Comparison of ENCODE assay signal across 20 mouse cellular contexts in genomic region chr19:36178828-36179251, GRCm38 (mm10). TPM values are rescaled to one million over a fixed set of nuclear protein-coding genes. Genes with fewer than 3 reads are reported as not detected.
A peak's percentile ranks its signal among the peaks of the same experiment; 100 is the strongest.
DNase-seq lines count a peak whose midpoint lies in the region; ATAC-seq and TF ChIP-seq lines count a peak whose summit lies in the region.
"Had no signal": no experiment of that assay in that cellular context is flagged by ENCODE, and none has a peak within 500 bp of the region (broad histone marks: within the 10 kb centered on the region; RNA-seq: fewer than 3 reads in every experiment).

No protein-coding gene starts in this region.

- H3K27me3 ChIP-seq in heart, adult 2 months (ENCODE audit: control insufficient read depth, insufficient read depth, low read length): no peaks in the 10 kb centered on the region
- no peaks in the 10 kb centered on the region for H3K27me3 ChIP-seq in heart, embryonic 12.5 days (replicated peaks)
- no peaks in the 10 kb centered on the region for H3K27me3 ChIP-seq in lung, embryonic 16.5 days (ENCODE audit: control insufficient read depth, insufficient read depth, low read depth, low read length)
- H3K27me3 ChIP-seq in cerebellum, adult 2 months (ENCODE audit: control insufficient read depth, insufficient read depth, low read length): no peaks in the 10 kb centered on the region
- H3K27me3 ChIP-seq: hindbrain, embryonic 15.5 days; liver, embryonic 12.5 days had no signal

- no peak for TF ChIP-seq POLR2A in heart, adult 2 months (IDR thresholded peaks at IDR 0.05; ENCODE audit: insufficient read depth, low read depth, low read length)
- no peak for TF ChIP-seq POLR2A in lung, adult 2 months (IDR thresholded peaks at IDR 0.05; ENCODE audit: borderline replicate concordance, extremely low read depth, low read depth, low read length)
- TF ChIP-seq POLR2A in cerebellum, adult 2 months (IDR thresholded peaks at IDR 0.05; ENCODE audit: borderline replicate concordance, insufficient read depth, low read length): no peak

- H3K79me2 ChIP-seq in heart, adult 2 months (replicated peaks; ENCODE audit: control insufficient read depth, insufficient read depth, low read length): no peaks in the 10 kb centered on the region

- no peak overlapping the region for H3K4me3 ChIP-seq in heart, adult 2 months
- H3K4me3 ChIP-seq in heart, embryonic 12.5 days: no peak overlapping the region
- H3K4me3 ChIP-seq in lung, embryonic 16.5 days (ENCODE audit: low read length): no peak overlapping the region
- H3K4me3 ChIP-seq in lung, adult 2 months (replicated peaks; ENCODE audit: extremely low read depth, low read depth, low read length): no peak overlapping the region
- H3K4me3 ChIP-seq in cerebellum, adult 2 months (replicated peaks; ENCODE audit: insufficient read depth, low read depth, low read length): no peak overlapping the region
- H3K4me3 ChIP-seq: hindbrain, embryonic 15.5 days; layer of hippocampus, adult 2 months; liver, embryonic 12.5 days had no signal

- H3K36me3 ChIP-seq in heart, adult 2 months (ENCODE audit: control insufficient read depth, insufficient read depth, low read length): no peaks in the 10 kb centered on the region
- H3K36me3 ChIP-seq in heart, embryonic 12.5 days: no peaks in the 10 kb centered on the region
- H3K36me3 ChIP-seq in lung, embryonic 16.5 days (ENCODE audit: control insufficient read depth, insufficient read depth, low read length): no peaks in the 10 kb centered on the region
- H3K36me3 ChIP-seq: G1E; hindbrain, embryonic 15.5 days; liver, embryonic 12.5 days had no signal

- peak; percentile 34 for TF ChIP-seq CTCF in heart, adult 2 months (IDR thresholded peaks at IDR 0.05)
- TF ChIP-seq CTCF in lung, adult 2 months (IDR thresholded peaks at IDR 0.05; ENCODE audit: insufficient read depth, low read length): no peak
- no peak for TF ChIP-seq CTCF in cerebellum, adult 2 months (IDR thresholded peaks at IDR 0.05; ENCODE audit: borderline replicate concordance, insufficient read depth, low read depth, low read length)

- intact Hi-C loops in heart, adult 2 months (cut with DNase I): no loop called here

- TF ChIP-seq EP300 in heart, adult 2 months (IDR thresholded peaks at IDR 0.05; ENCODE audit: insufficient read depth, low read depth, low read length): no peak

- H3K4me2 ChIP-seq in heart, embryonic 12.5 days: no peak overlapping the region
- H3K4me2 ChIP-seq in lung, embryonic 16.5 days (ENCODE audit: low read depth, low read length): no peak overlapping the region
- H3K4me2 ChIP-seq: hindbrain, embryonic 15.5 days; liver, embryonic 12.5 days had no signal

- WGBS in heart, adult 2 months: 35% methylated on average over 6 of the region's 6 CpGs
- 27% methylated on average over 6 of the region's 6 CpGs for WGBS in heart, embryonic 12.5 days
- WGBS in lung, embryonic 16.5 days: 37% methylated on average over 6 of the region's 6 CpGs
- WGBS in lung, adult 2 months: 52% methylated on average over 6 of the region's 6 CpGs
- 51% methylated on average over 6 of the region's 6 CpGs for WGBS in cerebellum, adult 2 months

- no peak overlapping the region for H3K27ac ChIP-seq in heart, adult 2 months
- no peak overlapping the region for H3K27ac ChIP-seq in heart, embryonic 12.5 days (ENCODE audit: poor library complexity, severe bottlenecking)
- no peak overlapping the region for H3K27ac ChIP-seq in lung, embryonic 16.5 days (ENCODE audit: low read length)
- no peak overlapping the region for H3K27ac ChIP-seq in cerebellum, adult 2 months (ENCODE audit: insufficient read depth, low read length)
- H3K27ac ChIP-seq: hindbrain, embryonic 15.5 days; layer of hippocampus, adult 2 months; liver, embryonic 12.5 days had no signal

- peak in 1 of 2 experiments; percentile 20 for DNase-seq in heart, adult 2 months
- DNase-seq in lung, adult 2 months: no peak
- peak; percentile 53 for DNase-seq in forelimb bud, embryonic 11.5 days (ENCODE audit: low read depth, low spot score)
- DNase-seq in skeletal muscle tissue, adult 2 months (ENCODE audit: low read depth, low spot score): peak; percentile 13
- no peak for DNase-seq in B cell, adult 2 months
- DNase-seq in cerebellum, adult 2 months: no peak
- DNase-seq: gastrocnemius, postnatal 36 days; kidney, adult 2 months; retina, postnatal 1 day; spleen, adult 18-20 months had no signal

- ATAC-seq in heart, embryonic 12.5 days (ENCODE audit: insufficient number of reproducible peaks, low FRiP score): no peak
- ATAC-seq in lung, embryonic 16.5 days (ENCODE audit: low read depth): peak; percentile 64
- ATAC-seq: liver, embryonic 12.5 days had no signal

- H3K9ac ChIP-seq in heart, adult 2 months (ENCODE audit: low read depth, low read length): no peak overlapping the region
- no peak overlapping the region for H3K9ac ChIP-seq in heart, embryonic 12.5 days
- H3K9ac ChIP-seq in lung, embryonic 16.5 days (ENCODE audit: low read length): no peak overlapping the region
- H3K9ac ChIP-seq: hindbrain, embryonic 15.5 days; liver, embryonic 12.5 days had no signal

- no peaks in the 10 kb centered on the region; the same call in 1 of the 2 replicates for H3K4me1 ChIP-seq in heart, adult 2 months (ENCODE audit: control insufficient read depth, insufficient read depth, low read length)
- peaks cover 12% of the 10 kb centered on the region for H3K4me1 ChIP-seq in heart, embryonic 12.5 days (replicated peaks)
- peaks cover 15% of the 10 kb centered on the region for H3K4me1 ChIP-seq in lung, embryonic 16.5 days (replicated peaks; ENCODE audit: control insufficient read depth, insufficient read depth, low read length)
- H3K4me1 ChIP-seq in lung, adult 2 months (ENCODE audit: control insufficient read depth, insufficient read depth, low read length): no peaks in the 10 kb centered on the region
- H3K4me1 ChIP-seq in cerebellum, adult 2 months (ENCODE audit: control insufficient read depth, insufficient read depth, low read length): peaks cover 4% of the 10 kb centered on the region
- H3K4me1 ChIP-seq: hindbrain, embryonic 15.5 days; liver, embryonic 12.5 days had no signal

- no peaks in the 10 kb centered on the region for H3K9me3 ChIP-seq in heart, embryonic 12.5 days (replicated peaks)
- no peaks in the 10 kb centered on the region for H3K9me3 ChIP-seq in lung, embryonic 16.5 days (ENCODE audit: control insufficient read depth, low read length)
- H3K9me3 ChIP-seq: G1E; hindbrain, embryonic 15.5 days; liver, embryonic 12.5 days had no signal

RNA-seq across cellular contexts. Expression of gene Ankrd1, which starts 58.9 kb away (rescaled TPM):
- total RNA-seq in heart, adult 2 months (2021): 100 to 1,000 TPM; 383 to 550 TPM
- 316 and 466 TPM in 2 replicates for polyA plus RNA-seq in heart, adult 2 months (2012; rRNA removed)
- polyA plus RNA-seq in heart, embryonic 12.5 days (2016; fragmentation: Nextera tagmentation; extraction: Ambion mirVana): 493 and 506 TPM in 2 replicates
- polyA plus RNA-seq in lung, embryonic 16.5 days (2015; fragmentation: Nextera tagmentation; extraction: Ambion mirVana): 13.6 and 18.1 TPM in 2 replicates
- polyA plus RNA-seq in lung, adult 2 months (2012; rRNA removed): 8.3 and 16.0 TPM in 2 replicates
- polyA plus RNA-seq in cerebellum, adult 2 months (2012; rRNA removed): 0.05 and 0.07 TPM in 2 replicates
- total RNA-seq: common myeloid progenitor, adult 5-6 weeks; layer of hippocampus, adult 2 months; megakaryocyte, adult 5-6 weeks had no signal
- polyA plus RNA-seq: G1E; hindbrain, embryonic 15.5 days; neural tube, embryonic 14.5 days; testis, adult 2 months had no signal

Comparison
In these comparisons a context has a peak if more than half of its experiments do, and no peak if none do; other contexts are left out.
1. DNase-seq: peak in forelimb bud, embryonic 11.5 days (single experiment) and skeletal muscle tissue, adult 2 months (single experiment); none in lung, adult 2 months (single experiment), B cell, adult 2 months (0 of 2) and cerebellum, adult 2 months (0 of 2).
2. RNA of gene Ankrd1, which starts 58.9 kb away (polyA plus RNA-seq): 493 to 506 TPM in heart, embryonic 12.5 days and 316 to 466 TPM in heart, adult 2 months; 13.6 to 18.1 TPM in lung, embryonic 16.5 days, 8.3 to 16.0 TPM in lung, adult 2 months and 0.05 to 0.07 TPM in cerebellum, adult 2 months; every median in the first group is over 10 times any median in the second.